Mouse (Mus musculus): Measurements from ENCODE around the gene Mob3c.

Mob3c gene

GRCm38 (mm10) chr4:115827888-115828571 lies at the start of gene Mob3c:
TSS of gene Mob3c (plus strand) at chr4:115828092.
- DNase-seq (ENCODE audit: low read depth), result no peak

GRCm38 (mm10) chr4:115780269-115780668 lies 47.6 kb upstream of the Mob3c start:
- DNase-seq (ENCODE audit: low read depth), result no peak

GRCm38 (mm10) chr4:115780918-115781317 lies 47.0 kb upstream of the Mob3c start, which contains the start of gene Tex38:
TSS of gene Tex38 (minus strand) at chr4:115781018.
- DNase-seq (ENCODE audit: low read depth), result no peak

- no peak for DNase-seq (ENCODE audit: low read depth)
Measured at GRCm38 (mm10) chr4:115782026-115782805, 45.7 kb upstream of the Mob3c start.

GRCm38 (mm10) chr4:115784769-115785510 lies 43.0 kb upstream of the Mob3c start, which contains the start of gene Atpaf1:
TSS of gene Atpaf1 (plus strand) at chr4:115784812.
- peak; percentile 50 for DNase-seq (ENCODE audit: low read depth)

- DNase-seq (ENCODE audit: low read depth), result no peak
Measured at GRCm38 (mm10) chr4:115785511-115786034, 42.3 kb upstream of the Mob3c start.

GRCm38 (mm10) chr4:115790864-115791263 lies 37.0 kb upstream of the Mob3c start:
- DNase-seq (ENCODE audit: low read depth), result no peak

- no peak for DNase-seq (ENCODE audit: low read depth)
Measured at GRCm38 (mm10) chr4:115795360-115795759, 32.5 kb upstream of the Mob3c start.

GRCm38 (mm10) chr4:115799981-115800380 lies 27.9 kb upstream of the Mob3c start:
- no peak for DNase-seq (ENCODE audit: low read depth)

- no peak for DNase-seq (ENCODE audit: low read depth)
Measured at GRCm38 (mm10) chr4:115812326-115812725, 15.6 kb upstream of the Mob3c start.

GRCm38 (mm10) chr4:115815606-115816005 lies 12.3 kb upstream of the Mob3c start:
- no peak for DNase-seq (ENCODE audit: low read depth)

GRCm38 (mm10) chr4:115820199-115820598 lies 7.7 kb upstream of the Mob3c start:
- no peak for DNase-seq (ENCODE audit: low read depth)

GRCm38 (mm10) chr4:115820944-115821343 lies 6.9 kb upstream of the Mob3c start:
- DNase-seq (ENCODE audit: low read depth), result no peak

GRCm38 (mm10) chr4:115821431-115821830 lies 6.5 kb upstream of the Mob3c start:
- no peak for DNase-seq (ENCODE audit: low read depth)

- DNase-seq (ENCODE audit: low read depth), result no peak
Measured at GRCm38 (mm10) chr4:115821928-115822327, 6.0 kb upstream of the Mob3c start.

- no peak for DNase-seq (ENCODE audit: low read depth)
Measured at GRCm38 (mm10) chr4:115824178-115824577, 3.7 kb upstream of the Mob3c start.

- no peak for DNase-seq (ENCODE audit: low read depth)
Measured at GRCm38 (mm10) chr4:115825271-115825670, 2.6 kb upstream of the Mob3c start.

GRCm38 (mm10) chr4:115827066-115827465 lies 826 bp upstream of the Mob3c start:
- no peak for DNase-seq (ENCODE audit: low read depth)

GRCm38 (mm10) chr4:115827535-115827887 lies 381 bp upstream of the Mob3c start:
- no peak for DNase-seq (ENCODE audit: low read depth)

GRCm38 (mm10) chr4:115828572-115828902 lies 645 bp downstream of the Mob3c start:
- DNase-seq (ENCODE audit: low read depth), result no peak

GRCm38 (mm10) chr4:115830491-115830890 lies 2.6 kb downstream of the Mob3c start:
- DNase-seq (ENCODE audit: low read depth), result no peak

GRCm38 (mm10) chr4:115831221-115831620 lies 3.3 kb downstream of the Mob3c start:
- no peak for DNase-seq (ENCODE audit: low read depth)

GRCm38 (mm10) chr4:115832040-115832439 lies 4.1 kb downstream of the Mob3c start:
- DNase-seq (ENCODE audit: low read depth), result no peak

Data from c-Kit-positive CD71-negative TER-119-negative erythroid progenitor cells, embryonic 14.5 days (primary cell).